Mouse (Mus musculus) NIH3T3 (cell line): ENCODE data around the gene Srxn1.
"Not testable (repeated sequence)": the region's sequence is repeated elsewhere in the genome, so short reads cannot be mapped to it uniquely, and the experiment has no call there.

Source experiments
- DNase-seq: peaks from one replicate; pipeline ENCODE4 v3.0.0-alpha.2; 2012; ENCODE audit warnings: low read depth

Gene Srxn1

DNA sequence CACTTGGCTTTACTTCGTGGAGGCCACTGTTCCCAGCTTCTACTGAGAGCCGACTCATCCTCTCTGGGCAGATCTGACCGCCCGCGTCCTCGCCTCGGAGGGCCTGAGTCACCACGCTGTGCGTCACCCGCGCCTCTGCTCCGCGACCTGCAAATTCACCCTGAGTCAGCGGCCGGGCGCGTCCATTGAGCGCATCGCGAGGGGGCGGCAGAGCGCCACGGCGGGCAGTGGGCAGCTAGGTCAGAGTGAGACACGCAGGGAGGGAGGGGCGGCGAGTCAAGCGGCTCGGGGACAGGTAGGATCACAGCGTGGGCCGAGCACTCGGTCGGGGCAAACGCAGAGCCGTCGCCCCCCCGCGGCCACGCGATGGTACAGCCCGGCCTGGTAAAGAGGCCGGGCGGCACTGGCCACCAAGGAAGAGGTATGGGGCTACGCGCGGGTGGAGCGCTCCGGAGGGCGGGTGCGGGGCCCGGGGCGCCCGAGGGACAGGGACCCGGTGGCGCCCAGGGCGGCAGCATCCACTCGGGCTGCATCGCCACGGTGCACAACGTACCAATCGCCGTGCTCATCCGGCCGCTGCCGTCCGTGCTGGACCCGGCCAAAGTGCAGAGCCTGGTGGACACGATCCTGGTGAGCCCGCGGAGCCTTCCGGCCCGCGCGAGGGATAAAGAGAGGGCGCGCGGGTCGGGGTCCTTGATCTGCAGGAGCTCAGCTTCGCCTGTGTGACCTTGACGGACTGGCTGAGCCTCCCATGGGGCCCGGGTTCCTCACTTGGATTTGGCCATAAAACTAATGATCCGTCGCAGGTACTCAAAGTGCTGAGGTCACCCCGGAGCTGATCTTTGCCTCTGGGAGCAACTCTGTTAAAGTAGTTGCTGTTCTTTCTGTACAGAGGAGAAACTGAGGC lies at the start of gene Srxn1:
Gene Srxn1, plus strand, starts transcription at position 199 of the 907 bp plus-strand sequence.
- DNase-seq, result peak; percentile 97

DNA sequence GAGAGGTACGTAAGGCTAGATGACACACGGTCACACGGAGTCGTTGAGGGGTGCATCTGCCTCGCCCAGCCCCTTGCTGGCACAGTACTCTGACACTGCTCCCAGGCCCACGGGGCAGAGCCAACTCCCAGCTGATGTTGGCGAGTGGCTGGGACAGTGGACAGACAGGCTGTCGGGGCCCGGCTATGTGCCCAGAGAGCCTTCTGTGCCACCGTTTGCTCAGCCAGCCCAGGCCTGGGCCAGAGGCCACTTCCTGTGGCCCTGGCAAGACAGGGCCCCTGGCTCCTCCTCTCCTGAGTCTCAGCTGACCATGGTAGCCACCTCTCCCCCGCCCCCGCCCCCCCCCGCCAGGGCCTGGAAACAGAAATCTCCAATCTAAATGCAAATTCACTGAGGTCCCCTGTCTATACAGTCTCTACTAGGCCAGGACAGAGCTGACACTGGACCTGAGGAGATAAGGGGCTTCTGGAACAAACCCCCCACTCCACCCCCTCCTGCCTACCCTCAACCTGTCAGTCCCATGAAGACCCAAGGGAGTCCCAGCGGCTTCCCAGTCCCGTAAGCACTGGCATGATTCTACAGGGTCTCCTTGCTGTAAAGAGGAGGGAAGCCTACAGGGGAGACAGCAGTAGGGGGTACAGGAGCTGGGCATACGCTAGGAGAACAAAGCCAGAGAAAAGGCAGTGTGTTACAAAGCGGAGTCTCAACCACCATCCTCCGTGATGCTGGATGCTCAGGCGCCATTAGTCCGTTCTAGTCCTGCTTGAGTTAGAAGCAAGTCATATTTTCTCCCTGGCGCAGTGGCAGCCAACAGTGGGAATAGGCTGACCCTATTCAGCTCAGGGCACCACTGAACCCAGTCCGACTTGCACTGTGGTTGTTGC lies 48.7 kb upstream of the Srxn1 start:
- no peak for DNase-seq

DNA sequence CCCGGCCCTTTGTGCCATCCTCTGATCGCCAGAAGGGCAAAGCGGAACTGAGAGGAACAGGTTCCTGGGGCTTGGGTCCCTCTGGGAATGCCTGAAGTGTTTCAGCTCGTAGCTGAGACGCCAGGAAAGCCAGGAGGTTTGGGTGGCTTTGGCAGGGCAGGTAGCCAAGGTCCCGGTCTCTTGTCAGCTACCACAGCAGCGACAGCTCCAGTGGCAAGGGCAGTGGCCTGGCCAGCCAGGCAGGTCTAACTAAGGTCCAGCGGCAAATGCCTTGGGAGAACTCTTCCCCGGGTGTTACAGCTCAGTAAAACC lies 48.1 kb upstream of the Srxn1 start:
- DNase-seq, result no peak

DNA sequence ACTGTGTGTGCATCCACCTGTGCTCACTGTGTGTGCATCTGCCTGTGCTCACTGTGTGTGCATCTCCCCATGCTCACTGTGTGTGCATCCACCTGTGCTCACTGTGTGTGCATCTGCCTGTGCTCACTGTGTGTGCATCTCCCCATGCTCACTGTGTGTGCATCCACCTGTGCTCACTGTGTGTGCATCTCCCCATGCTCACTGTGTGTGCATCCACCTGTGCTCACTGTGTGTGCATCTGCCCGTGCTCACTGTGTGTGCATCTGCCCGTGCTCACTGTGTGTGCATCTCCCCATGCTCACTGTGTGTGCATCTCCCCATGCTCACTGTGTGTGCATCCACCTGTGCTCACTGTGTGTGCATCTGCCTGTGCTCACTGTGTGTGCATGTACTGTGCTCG lies 42.5 kb upstream of the Srxn1 start:
- not testable (repeated sequence) for DNase-seq

DNA sequence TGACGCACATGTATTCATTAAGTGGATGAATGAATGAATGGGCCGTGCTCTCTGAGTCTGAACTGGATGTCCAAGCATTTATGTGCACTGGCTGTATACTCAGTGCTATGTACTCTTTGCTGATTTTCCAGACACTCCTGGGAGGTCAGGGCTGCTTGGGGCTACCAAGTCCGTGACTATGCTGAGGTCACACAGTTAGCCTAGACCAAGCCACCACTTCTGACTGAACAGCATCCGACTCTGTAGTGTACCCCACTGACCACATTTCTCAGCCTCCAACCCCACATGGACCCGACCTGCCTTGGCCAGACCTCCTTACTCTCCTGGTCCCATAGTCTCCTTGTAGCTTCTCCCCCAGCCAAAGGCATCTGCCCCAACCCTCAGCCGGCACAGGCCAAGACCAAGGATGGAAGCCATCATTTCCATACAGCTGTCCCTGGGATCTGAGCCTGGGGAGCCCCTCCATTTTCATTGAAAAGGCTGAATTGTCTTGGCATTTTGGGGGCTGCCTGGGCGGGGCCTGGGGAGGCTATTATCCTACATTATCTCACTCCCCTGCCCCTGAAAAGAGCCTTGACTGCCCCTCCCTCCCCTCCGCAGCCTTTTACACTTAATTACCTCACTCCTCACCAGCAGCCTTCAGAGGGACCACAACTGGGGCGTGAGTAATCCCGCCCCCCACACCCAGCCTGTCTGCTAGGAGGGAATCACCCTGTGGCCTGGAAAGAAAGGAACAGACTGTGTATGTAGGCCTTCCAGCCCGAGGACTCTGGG lies 36.5 kb upstream of the Srxn1 start:
- DNase-seq, result no peak

DNA sequence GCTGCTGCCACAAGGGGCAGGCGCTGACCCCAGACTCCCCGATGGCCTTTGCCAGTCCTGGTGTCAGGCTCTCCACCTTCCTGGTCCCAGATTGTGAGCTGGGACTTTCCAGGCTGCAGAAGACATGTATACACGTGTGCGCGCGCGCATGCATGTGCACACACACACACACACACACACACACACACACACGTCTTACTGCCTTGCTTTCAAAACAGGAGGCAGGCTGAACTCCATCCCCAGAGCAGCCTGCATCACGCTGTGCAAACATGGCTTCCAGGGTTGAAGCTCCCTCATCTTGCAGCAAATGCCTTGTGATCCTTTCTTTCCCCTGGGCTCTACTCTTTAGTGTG lies 35.9 kb upstream of the Srxn1 start:
- no peak for DNase-seq

DNA sequence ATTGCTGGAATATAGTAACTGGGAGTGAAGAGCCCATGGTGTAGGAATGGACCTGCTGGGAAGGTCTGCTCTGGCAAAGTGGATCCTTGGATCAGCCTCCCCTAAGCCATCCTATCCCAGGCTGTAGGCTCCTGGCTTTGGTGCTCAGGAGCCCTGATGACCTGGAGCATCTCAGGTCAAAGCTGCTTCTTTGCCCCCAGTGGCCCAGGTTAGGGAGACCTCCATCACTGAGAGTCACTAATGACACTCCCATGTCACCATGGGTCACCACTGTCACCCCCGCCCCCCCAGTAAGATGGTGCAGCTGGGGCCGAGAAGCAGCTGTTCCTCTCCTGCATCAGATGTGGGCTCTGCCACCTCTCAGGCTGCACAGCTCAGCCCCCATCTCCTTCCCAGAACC lies 35.4 kb upstream of the Srxn1 start:
- DNase-seq, result no peak

DNA sequence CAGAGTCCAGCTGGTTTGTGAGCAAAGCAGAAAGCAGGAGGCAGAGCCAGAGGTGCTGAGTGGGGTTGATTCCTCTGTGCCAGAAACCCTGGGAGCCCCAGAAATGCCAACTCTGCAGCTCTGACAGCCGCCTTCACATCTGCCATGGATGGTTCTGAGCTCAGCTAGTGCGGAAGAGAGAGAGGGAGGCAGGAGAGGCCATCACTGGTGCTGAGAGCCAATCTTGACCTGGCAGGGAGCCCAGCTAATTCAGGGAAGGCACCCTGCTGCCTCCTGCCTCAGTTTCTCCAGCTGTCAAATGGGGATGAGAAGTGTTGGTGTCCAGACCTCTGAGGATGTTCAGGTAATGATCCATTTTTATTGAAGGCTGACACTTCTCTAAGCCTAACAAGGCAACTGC lies 30.8 kb upstream of the Srxn1 start:
- DNase-seq, result no peak

DNA sequence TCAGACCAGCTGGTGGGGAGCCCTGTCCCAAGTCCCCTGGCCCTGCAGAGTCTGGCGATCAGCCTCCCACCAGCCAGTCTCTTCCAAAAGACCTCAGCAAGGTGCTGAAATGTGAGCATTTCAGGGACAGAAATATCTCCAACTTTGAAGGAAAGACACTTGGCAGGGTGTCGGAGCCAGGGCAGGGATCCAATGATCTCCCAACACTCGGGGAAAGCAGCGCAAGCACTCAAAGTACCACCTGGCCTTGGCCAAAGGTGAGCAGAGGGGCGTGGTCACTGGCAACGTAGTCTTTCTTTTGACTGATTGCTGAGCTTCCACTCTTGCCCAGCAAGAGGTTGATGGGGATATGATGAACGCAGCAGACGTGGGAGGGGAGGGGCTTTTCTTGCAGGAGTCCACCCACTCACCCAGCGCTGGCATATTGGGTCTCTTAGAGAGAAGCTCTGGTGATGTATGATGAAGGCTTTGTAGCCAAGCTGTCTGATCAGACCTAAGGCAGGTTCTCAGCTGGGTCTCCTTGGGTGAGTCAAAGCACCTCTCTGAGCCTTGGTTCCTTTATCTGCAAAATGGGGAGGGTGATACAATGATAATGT lies 29.9 kb upstream of the Srxn1 start:
- DNase-seq, result no peak

DNA sequence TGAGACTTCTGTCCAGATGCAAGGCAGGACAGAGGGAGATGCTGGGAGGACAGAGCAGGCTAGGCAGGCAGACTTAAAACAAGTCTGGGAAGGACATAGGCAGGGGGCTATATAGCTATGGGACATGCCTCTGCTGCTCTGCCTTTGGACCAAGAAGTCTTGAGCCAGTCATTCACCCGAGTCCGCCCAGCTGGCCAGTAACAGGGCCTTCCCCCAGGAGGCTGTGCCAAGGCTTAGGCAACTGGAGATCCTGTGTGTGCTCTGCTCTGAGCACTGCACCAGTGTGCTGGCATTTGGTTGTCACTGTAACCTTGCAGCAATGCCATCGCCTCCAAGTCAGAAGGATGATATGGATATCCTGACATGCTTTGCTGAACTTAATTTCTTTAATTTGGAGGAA lies 28.0 kb upstream of the Srxn1 start:
- peak; percentile 10 for DNase-seq

DNA sequence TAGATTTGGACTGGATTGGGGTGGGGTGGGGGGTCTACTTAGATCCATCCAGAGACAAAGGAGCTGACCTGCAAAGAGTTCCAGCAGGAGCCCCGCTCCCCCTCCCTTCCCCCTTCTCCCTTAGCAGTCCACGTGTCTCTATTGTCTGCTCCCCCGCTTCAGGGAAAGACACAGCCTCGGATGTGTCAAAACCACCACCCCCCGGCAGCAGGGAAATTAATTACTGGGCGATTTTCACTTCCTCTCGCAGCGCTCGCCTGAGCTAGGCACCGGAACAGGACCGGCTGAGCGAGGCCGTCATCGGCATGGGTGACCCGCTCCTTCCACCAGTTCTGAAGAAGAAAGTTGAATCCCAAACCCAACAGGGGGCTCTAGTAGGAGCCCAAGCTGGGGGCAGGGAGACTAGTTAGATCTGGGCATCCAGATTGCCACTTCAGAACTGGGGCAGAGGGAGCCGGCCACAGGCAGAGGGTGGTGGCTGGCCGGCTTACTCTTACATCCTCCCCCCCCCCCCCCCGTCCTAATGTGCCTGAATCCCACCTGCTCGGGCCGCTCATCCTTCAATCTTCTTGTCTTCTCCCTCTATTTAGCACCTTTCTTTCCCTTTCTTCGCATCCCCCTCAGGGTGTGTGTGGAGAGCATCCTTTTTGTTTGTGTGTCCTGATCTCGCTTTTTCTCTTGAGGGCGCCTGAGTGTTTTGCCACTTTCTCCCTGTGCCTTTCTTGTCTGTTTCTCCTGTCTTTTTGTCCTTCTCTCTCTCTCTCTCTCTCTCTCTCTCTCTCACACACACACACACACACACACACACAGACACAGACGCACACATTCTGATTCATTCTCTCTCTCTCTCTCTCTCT lies 24.4 kb upstream of the Srxn1 start, which contains the start of gene Scrt2:
Gene Scrt2, plus strand, starts transcription at position 845 of the 857 bp plus-strand sequence.
- no peak for DNase-seq

DNA sequence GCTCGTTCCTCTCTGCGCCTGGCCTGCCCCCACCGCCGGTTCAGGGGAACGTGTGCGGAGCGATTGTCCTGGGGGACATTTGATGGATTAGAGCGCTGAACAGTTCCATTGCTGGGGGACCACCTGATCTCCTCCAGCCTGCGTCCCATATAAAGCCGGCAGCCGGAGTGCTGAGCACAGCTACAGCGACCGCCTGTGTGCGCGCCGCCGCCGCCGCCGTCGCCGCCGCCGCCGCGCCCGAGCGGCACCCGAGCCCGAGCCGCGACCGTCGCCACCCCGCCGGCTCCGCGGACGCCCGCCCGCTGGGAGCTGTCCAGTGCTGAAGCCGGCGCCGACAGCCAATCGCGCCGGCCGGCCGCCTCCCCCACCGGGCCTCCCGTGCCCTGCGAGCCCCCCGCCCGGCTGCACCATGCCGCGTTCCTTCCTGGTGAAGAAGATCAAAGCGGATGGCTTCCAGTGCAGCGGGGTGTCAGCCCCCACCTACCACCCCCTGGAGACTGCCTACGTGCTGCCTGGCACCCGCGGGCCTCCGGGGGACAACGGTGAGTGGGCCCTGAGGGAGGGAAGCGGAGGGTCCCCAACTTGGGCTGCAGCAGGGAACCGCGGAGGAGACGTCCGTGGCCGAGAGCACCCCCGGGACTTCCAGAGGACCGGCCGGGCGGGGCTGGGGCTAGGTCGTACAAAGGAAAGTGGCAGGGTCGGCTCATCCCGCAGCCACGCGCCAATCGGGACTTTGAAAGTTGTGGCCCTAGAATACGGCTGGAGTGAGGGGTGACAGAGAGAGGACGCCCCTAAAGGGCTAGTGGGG lies 23.5 kb upstream of the Srxn1 start:
- DNase-seq, result peak; percentile 33

DNA sequence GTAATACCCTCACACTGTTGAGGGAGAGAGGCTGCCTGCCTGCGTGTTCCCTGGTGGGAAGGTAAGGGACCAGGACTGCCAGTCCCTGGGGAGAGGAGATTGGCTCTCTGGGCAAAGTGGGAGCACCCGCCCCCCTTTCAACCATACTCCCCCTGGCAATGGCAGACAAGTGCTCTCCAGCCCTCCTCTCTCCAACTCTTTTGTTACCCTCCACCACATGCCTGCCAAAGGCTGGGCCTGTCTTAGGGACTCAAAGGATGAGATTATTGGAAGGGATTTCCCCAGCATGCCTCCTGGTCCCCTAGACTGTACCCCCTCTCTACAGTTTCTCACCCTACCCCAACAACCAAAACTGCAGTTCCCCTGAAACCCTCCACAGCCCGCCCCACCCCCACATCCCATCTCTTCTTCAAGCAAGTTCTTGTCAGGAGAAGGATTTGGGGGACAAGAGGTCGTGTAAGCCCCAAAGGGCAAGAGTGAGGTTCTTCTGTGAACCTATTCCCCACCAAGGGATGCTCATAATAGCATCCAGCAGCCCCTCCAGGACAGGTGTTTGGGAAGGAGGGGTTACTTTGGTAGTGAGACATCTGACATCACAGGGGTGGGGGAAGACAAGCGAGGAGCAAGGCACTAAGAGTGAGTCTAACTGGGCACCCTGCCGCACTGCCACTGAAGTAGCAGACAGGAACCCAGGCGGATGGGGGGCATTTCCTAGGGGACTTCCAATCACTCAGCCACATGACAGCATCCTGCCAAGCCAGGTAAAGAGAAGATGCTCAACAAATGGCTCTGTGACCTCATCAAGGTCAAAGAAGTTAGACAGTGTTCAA lies 22.6 kb upstream of the Srxn1 start:
- DNase-seq, result no peak

DNA sequence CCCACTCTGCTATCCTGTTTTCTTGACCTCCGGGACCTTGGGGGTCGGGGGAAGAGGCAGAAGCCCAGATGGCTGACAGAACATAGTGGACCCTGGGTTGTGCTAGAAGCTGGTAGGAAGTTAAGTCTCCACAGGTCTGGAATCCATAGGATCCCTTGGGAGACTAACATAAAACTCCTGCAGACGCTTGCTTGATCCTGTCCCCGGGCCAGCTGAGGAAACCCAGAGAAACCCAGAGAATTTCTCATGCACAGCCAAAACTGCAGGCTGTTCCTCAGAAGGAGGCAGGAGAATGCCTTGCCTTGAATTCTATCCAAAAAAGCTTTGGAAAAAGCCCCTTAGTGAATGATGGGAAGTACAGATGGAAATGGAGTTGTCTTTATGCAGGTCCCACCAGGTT lies 21.9 kb upstream of the Srxn1 start:
- DNase-seq, result no peak

DNA sequence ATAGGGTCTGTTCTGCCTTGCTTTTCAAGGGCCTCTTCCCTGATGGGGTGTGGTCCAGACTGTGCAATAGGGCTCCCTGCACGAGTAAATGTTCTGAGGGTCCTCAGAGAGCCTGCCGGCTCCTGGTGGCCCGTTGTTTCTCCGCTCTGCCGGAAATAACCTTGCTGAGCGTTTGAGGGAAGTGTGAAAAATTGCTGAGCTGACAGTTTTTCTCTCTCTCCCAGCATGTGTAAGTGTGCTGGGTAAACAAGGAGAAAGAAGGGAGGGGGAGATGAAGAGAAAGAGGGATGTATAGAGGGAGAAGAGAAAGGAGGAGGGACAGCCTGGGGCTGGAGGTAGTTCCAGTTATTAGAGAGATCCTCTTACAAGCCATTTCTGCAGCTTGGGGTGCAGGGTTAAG lies 21.0 kb upstream of the Srxn1 start:
- DNase-seq, result no peak

DNA sequence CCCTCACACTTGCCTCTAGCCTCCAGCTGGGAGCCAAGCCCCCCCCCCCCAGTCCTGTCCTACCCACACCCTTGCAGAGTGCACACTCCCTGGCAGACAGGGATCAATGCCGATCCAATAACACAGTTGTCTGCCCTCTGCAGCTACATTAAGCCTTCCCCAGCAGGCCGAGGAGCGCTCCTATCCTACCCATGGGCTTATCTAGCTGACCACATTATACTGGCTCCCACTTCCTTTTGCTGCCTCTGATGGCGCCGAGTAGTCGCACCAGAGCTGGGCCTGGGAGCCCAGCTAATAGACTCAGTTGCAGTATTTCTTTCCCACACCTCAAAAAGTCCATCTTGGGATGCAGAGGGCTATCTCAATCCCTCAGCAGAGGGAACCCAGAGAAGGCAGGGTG lies 19.9 kb upstream of the Srxn1 start:
- DNase-seq, result no peak

DNA sequence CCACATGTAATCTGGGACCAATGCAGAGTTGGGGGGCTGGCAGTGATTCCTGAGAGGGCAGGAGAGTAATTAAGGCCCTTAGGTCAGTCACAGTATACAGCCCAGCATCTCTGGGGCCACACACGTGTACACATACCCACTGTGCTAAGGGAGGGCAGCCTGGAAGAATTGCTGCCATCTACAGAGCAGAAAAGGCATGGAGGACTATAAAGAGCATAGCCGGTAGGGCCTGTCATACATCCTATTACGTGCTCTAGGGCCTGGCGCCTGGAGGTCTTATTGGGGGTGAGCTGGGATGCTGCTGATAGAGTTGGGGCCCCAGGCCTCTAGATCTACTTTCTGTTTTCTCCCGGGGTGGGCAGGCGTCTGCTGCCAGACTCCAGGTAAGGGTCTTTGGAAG lies 18.9 kb upstream of the Srxn1 start:
- DNase-seq, result no peak

DNA sequence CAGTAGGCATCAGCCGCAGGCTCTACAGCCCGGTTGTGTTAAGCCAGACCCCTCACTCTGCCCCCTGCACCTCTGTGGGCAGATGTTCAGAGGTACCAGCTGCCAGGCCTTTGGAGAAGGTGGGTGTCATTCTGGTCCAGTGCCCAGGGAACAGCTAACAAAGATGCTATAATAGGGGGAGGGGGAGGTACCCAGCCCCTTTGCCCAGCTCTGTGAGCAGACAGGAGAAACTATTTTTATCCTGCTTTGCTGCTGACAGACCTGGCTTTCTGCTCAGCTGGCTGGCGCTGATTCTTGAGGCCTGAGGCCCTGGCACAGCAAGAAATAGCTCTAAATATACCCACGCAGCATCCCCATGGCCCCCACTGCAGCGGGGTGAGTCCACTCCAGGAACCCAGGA lies 18.2 kb upstream of the Srxn1 start:
- peak; percentile 15 for DNase-seq

DNA sequence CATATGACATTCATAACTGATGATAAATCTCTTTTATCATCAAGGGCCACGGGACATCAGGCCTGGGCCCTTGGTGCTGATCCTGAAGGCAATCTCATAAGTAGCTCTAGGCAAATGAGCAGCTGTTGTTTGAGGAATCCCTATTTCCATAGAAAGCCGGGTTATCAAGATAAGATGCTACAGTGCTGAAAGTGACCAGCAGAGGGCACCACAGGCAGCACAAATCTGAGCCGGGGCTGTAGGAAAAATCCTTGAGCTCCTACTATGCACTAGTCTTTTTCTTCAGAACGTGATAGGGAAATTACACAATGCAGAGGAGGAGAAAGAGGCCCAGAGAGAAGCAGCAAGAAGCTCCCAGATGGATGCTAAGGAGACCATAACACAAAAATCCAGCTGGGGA lies 16.2 kb upstream of the Srxn1 start:
- DNase-seq, result peak; percentile 71
